Mouse (Mus musculus): ENCODE data around the gene Gigyf1.

DNA sequence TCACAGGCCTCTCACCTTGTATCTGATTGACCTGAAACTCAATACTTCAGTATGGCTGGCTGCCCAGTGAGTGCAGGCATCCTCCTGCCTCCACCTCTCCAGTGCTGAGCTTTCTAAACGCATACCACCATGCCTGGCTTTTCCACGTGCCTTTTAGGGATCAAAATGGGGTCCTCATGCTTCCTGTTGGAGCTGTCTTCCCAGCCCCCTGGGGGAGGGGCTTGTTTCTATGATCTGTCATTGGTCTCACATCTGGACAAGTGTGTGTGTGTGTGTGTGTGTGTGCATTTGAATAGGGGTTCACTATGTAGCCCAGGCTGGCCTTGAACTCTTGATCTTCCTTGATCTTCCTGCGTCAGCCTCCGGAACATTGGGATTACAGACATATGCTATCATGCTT, 19.1 kb downstream of the Gigyf1 start:
- TF ChIP-seq TAL1 (IDR thresholded peaks at IDR 0.05; ENCODE audit: low read length), result no peak
- no peak for TF ChIP-seq GATA1 (IDR thresholded peaks at IDR 0.05; ENCODE audit: low read length)
